Mouse (Mus musculus) intestine, embryonic 15.5 days (tissue): ENCODE data around the gene Ephb3. TPM values are rescaled to one million over a fixed set of nuclear protein-coding genes. Genes with fewer than 3 reads are reported as not detected.

Source experiments
- ATAC-seq: fragments of 200-750 bp; cut with Nextera tagmentation; 2 replicates; pipeline ENCODE4 v1.8.0; 2017; ENCODE audit warnings: moderate TSS enrichment, moderate library complexity
- H3K27ac ChIP-seq: fragments of 300-500 bp; sonication (generic); 2 replicates; pipeline ENCODE4 v1.5.1; 2015; ENCODE audit warnings: mild to moderate bottlenecking, inconsistent platforms
- H3K27me3 ChIP-seq: fragments of 300-500 bp; sonication (generic); replicated peaks from 2 replicates; pipeline ENCODE4 v1.6.1; 2015; ENCODE audit warnings: inconsistent platforms
- H3K36me3 ChIP-seq: fragments of 300-500 bp; sonication (generic); 2 replicates; pipeline ENCODE4 v1.6.1; 2015; ENCODE audit warnings: inconsistent platforms
- H3K4me1 ChIP-seq: fragments of 300-500 bp; sonication (generic); replicated peaks from 2 replicates; pipeline ENCODE4 v1.6.1; 2015; ENCODE audit warnings: inconsistent platforms
- H3K4me2 ChIP-seq: fragments of 300-500 bp; sonication (generic); replicated peaks from 2 replicates; pipeline ENCODE4 v1.6.1; 2015; ENCODE audit warnings: mild to moderate bottlenecking, inconsistent platforms
- H3K4me3 ChIP-seq: fragments of 300-500 bp; sonication (generic); replicated peaks from 2 replicates; pipeline ENCODE4 v1.5.1; 2015; ENCODE audit warnings: inconsistent platforms
- H3K9ac ChIP-seq: fragments of 300-500 bp; sonication (generic); 2 replicates; pipeline ENCODE4 v1.6.1; 2015; ENCODE audit warnings: inconsistent platforms
- H3K9me3 ChIP-seq: fragments of 300-500 bp; sonication (generic); 2 replicates; pipeline ENCODE4 v1.6.1; 2016; ENCODE audit warnings: inconsistent platforms
- WGBS: fragments of 180-500 bp; shearing (Covaris S2); methylation state at CpG from one replicate; pipeline ENCODE4 v1.1.7; 2015; 5-methylcytosine and 5-hydroxymethylcytosine counted together
- polyA plus RNA-seq: library from polyadenylated mRNA; unstranded; fragments of >200 nt; fragmentation: Nextera tagmentation; extraction: Ambion mirVana; gene quantifications from 2 replicates; pipeline ENCODE4 v1.2.1, GENCODE M21; 2015

The Ephb3 gene
- polyA plus RNA-seq, 1 experiment from 2014 or later: 12.3 TPM

GRCm38 (mm10) chr16:21192509-21193354 is 11.8 kb upstream of the Ephb3 start:
- no peak overlapping the region for H3K4me3 ChIP-seq
- no peaks in the 10 kb centered on the region for H3K36me3 ChIP-seq
- no peaks in the 10 kb centered on the region for H3K9me3 ChIP-seq
- peaks cover 2% of the 10 kb centered on the region; the same call in 1 of the 2 replicates for H3K4me1 ChIP-seq
- H3K9ac ChIP-seq: no peak overlapping the region
- WGBS: 30% methylated on average over 7 of the region's 7 CpGs
- H3K4me2 ChIP-seq: no peak overlapping the region
- no peaks in the 10 kb centered on the region for H3K27me3 ChIP-seq
- H3K27ac ChIP-seq: no peak overlapping the region
- ATAC-seq: peak; percentile 80

- ATAC-seq: no peak
- Histone ChIP-seq H3K4me2 (no peak overlapping the region), H3K36me3 (no peaks in the 10 kb centered on the region), H3K9ac (no peak overlapping the region), H3K4me3 (no peak overlapping the region), H3K9me3 (no peaks in the 10 kb centered on the region), H3K27ac (no peak overlapping the region), H3K4me1 (peaks cover 2% of the 10 kb centered on the region; the same call in 1 of the 2 replicates), H3K27me3 (no peaks in the 10 kb centered on the region)
- WGBS: 87% methylated on average over 12 of the region's 12 CpGs
Measured at GRCm38 (mm10) chr16:21194182-21194581, 10.4 kb upstream of the Ephb3 start.

- no peaks in the 10 kb centered on the region for H3K27me3 ChIP-seq
- no peak overlapping the region for H3K4me2 ChIP-seq
- no peaks in the 10 kb centered on the region for H3K9me3 ChIP-seq
- H3K4me1 ChIP-seq: peaks cover 2% of the 10 kb centered on the region; the same call in 1 of the 2 replicates
- ATAC-seq: no peak
- H3K36me3 ChIP-seq: no peaks in the 10 kb centered on the region
- H3K9ac ChIP-seq: no peak overlapping the region
- no peak overlapping the region for H3K4me3 ChIP-seq
- H3K27ac ChIP-seq: no peak overlapping the region
- WGBS: 78% methylated on average over 8 of the region's 8 CpGs
Measured at GRCm38 (mm10) chr16:21195260-21195866, 9.2 kb upstream of the Ephb3 start.

- no peak for ATAC-seq
- no peak overlapping the region for H3K4me3 ChIP-seq
- whole genome bisulfite sequencing: 84% methylated on average over 3 of the region's 3 CpGs
- no peak overlapping the region for H3K9ac ChIP-seq
- H3K9me3 ChIP-seq: no peaks in the 10 kb centered on the region
- peaks cover 2% of the 10 kb centered on the region; the same call in 1 of the 2 replicates for H3K4me1 ChIP-seq
- H3K4me2 ChIP-seq: no peak overlapping the region
- no peak overlapping the region for H3K27ac ChIP-seq
- H3K36me3 ChIP-seq: no peaks in the 10 kb centered on the region
- H3K27me3 ChIP-seq: no peaks in the 10 kb centered on the region
Measured at GRCm38 (mm10) chr16:21196576-21196975, 8.0 kb upstream of the Ephb3 start.

- Histone ChIP-seq H3K27ac (no peak overlapping the region), H3K36me3 (no peaks in the 10 kb centered on the region), H3K9ac (no peak overlapping the region), H3K9me3 (no peaks in the 10 kb centered on the region), H3K4me2 (no peak overlapping the region), H3K27me3 (no peaks in the 10 kb centered on the region), H3K4me1 (no peaks in the 10 kb centered on the region), H3K4me3 (no peak overlapping the region)
- ATAC-seq: no peak
- 79% methylated on average over 4 of the region's 4 CpGs for WGBS
Measured at GRCm38 (mm10) chr16:21197542-21197941, 7.0 kb upstream of the Ephb3 start.

GRCm38 (mm10) chr16:21198006-21198405 is 6.5 kb upstream of the Ephb3 start:
- no peaks in the 10 kb centered on the region for H3K9me3 ChIP-seq
- H3K9ac ChIP-seq: no peak overlapping the region
- 85% methylated on average over 7 of the region's 7 CpGs for WGBS
- no peak overlapping the region for H3K27ac ChIP-seq
- H3K27me3 ChIP-seq: no peaks in the 10 kb centered on the region
- no peak for ATAC-seq
- no peak overlapping the region for H3K4me2 ChIP-seq
- H3K4me3 ChIP-seq: no peak overlapping the region
- no peaks in the 10 kb centered on the region for H3K36me3 ChIP-seq
- H3K4me1 ChIP-seq: no peaks in the 10 kb centered on the region

- H3K36me3 ChIP-seq: no peaks in the 10 kb centered on the region
- 18% methylated on average over 1 of the region's 1 CpGs for WGBS
- no peak overlapping the region for H3K9ac ChIP-seq
- no peak overlapping the region for H3K4me2 ChIP-seq
- no peak overlapping the region for H3K27ac ChIP-seq
- no peak for ATAC-seq
- no peaks in the 10 kb centered on the region for H3K27me3 ChIP-seq
- no peak overlapping the region for H3K4me3 ChIP-seq
- H3K4me1 ChIP-seq: no peaks in the 10 kb centered on the region
- no peaks in the 10 kb centered on the region for H3K9me3 ChIP-seq
Measured at GRCm38 (mm10) chr16:21198529-21198928, 6.0 kb upstream of the Ephb3 start.

GRCm38 (mm10) chr16:21199426-21199825 is 5.1 kb upstream of the Ephb3 start:
- no peaks in the 10 kb centered on the region for H3K36me3 ChIP-seq
- H3K27ac ChIP-seq: no peak overlapping the region
- 73% methylated on average over 8 of the region's 8 CpGs for WGBS
- H3K9ac ChIP-seq: no peak overlapping the region
- no peaks in the 10 kb centered on the region for H3K9me3 ChIP-seq
- H3K4me3 ChIP-seq: no peak overlapping the region
- no peak overlapping the region for H3K4me2 ChIP-seq
- H3K4me1 ChIP-seq: no peaks in the 10 kb centered on the region
- H3K27me3 ChIP-seq: no peaks in the 10 kb centered on the region
- no peak for ATAC-seq

GRCm38 (mm10) chr16:21202731-21203130 is 1.8 kb upstream of the Ephb3 start:
- Histone ChIP-seq H3K27me3 (no peaks in the 10 kb centered on the region), H3K9ac (no peak overlapping the region), H3K27ac (no peak overlapping the region), H3K36me3 (no peaks in the 10 kb centered on the region), H3K4me2 (no peak overlapping the region), H3K9me3 (no peaks in the 10 kb centered on the region), H3K4me1 (peaks cover 21% of the 10 kb centered on the region), H3K4me3 (no peak overlapping the region)
- ATAC-seq: no peak
- 84% methylated on average over 4 of the region's 4 CpGs for WGBS

GRCm38 (mm10) chr16:21205093-21205886 is 735 bp downstream of the Ephb3 start:
- 1% methylated on average over 56 of the region's 60 CpGs for WGBS
- Histone ChIP-seq H3K4me1 (peaks cover 46% of the 10 kb centered on the region), H3K4me3 (peak overlapping the region; percentile 87), H3K4me2 (peak overlapping the region; percentile 79), H3K36me3 (no peaks in the 10 kb centered on the region), H3K27ac (peak overlapping the region; percentile 83), H3K9ac (peak overlapping the region; percentile 95), H3K27me3 (no peaks in the 10 kb centered on the region), H3K9me3 (no peaks in the 10 kb centered on the region)
- no peak for ATAC-seq

GRCm38 (mm10) chr16:21208001-21208565 is 3.5 kb downstream of the Ephb3 start:
- no peak for ATAC-seq
- Histone ChIP-seq H3K4me2 (peak overlapping the region; percentile 79), H3K4me3 (no peak overlapping the region), H3K9me3 (no peaks in the 10 kb centered on the region), H3K9ac (no peak overlapping the region), H3K27me3 (no peaks in the 10 kb centered on the region), H3K36me3 (no peaks in the 10 kb centered on the region), H3K27ac (no peak overlapping the region), H3K4me1 (peaks cover 66% of the 10 kb centered on the region)
- WGBS: 62% methylated on average over 4 of the region's 4 CpGs

GRCm38 (mm10) chr16:21209290-21209689 is 4.7 kb downstream of the Ephb3 start:
- Histone ChIP-seq H3K36me3 (no peaks in the 10 kb centered on the region), H3K9ac (no peak overlapping the region), H3K4me1 (peaks cover 66% of the 10 kb centered on the region), H3K9me3 (no peaks in the 10 kb centered on the region), H3K4me2 (no peak overlapping the region), H3K4me3 (no peak overlapping the region), H3K27me3 (no peaks in the 10 kb centered on the region), H3K27ac (peak overlapping the region; percentile 94)
- 80% methylated on average over 3 of the region's 3 CpGs for WGBS
- ATAC-seq: no peak
